Mouse (Mus musculus) erythroblast, embryonic 14.5 days (primary cell): ENCODE measurements around the gene Cep135.

Source experiments
- GATA1 ChIP-seq: IDR thresholded peaks from 2 replicates; pipeline ENCODE4 v1.6.1; 2012; ENCODE audit warnings: low read length, inconsistent platforms, mixed read lengths
- TAL1 ChIP-seq: IDR thresholded peaks from 3 replicates; pipeline ENCODE4 v1.6.1; 2012; ENCODE audit warnings: low read length, inconsistent platforms, mixed read lengths

DNA sequence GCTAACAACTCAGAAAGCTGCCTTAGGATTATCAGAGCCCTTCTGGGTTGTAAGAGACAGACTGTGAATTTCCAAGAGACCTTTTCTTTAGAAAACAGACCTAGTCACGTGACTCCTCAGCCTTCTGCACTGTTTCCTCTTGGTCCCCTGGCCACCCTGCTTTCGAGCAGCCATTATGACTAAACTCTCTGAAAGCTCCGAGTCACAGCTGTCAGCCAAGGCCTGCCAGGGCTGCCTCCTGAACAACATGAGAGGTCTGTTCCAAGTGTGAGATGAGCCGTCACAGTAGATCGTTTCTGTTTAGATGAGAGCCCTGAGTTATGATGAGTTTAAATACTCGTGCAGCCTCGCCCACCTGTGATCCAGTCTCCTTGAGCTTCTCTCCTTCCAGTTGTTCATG is 30.3 kb downstream of the Cep135 start:
- TF ChIP-seq GATA1 = no peak
- no peak for TF ChIP-seq TAL1
